Mouse (Mus musculus): Measurements from ENCODE around the gene Tdrd3.

The Tdrd3 gene

DNA sequence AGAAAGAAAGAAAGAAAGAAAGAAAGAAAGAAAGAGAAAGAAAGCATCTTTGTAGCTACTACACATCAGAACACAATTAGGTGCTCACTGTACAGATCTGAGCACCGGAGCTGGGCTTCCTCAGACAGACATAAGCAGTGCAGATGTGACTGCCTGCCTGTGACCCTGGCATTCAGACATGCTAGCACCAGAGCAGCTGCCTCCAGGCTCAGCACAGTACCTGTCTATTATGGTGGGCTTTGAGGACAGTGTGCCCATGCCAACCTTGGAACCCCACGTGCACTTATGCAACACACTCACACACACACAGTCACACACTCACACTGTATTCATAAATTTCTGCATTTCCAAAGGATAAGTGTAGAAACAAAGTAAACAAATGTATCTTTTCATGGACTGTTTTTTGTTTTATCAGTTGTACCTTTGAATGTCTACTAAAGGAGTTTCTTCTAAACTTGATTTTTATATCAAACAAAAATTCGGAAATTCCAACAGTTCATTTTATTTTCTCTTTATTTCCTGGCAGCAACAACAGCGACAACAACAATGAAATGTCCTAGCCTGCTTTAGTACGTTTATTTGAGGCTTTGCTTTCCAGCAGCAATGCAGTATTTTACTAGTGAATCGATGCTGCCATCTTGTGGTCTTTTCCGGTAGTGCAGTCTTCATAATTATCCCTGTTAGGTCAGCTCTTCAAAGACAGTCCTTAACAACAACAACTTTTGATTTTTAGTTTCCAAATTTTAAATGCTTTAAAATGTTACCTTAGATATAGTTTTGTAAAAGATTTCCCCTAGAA lies 35.4 kb downstream of the Tdrd3 start:
- no peak for DNase-seq (ENCODE audit: low read depth, low spot score)

DNA sequence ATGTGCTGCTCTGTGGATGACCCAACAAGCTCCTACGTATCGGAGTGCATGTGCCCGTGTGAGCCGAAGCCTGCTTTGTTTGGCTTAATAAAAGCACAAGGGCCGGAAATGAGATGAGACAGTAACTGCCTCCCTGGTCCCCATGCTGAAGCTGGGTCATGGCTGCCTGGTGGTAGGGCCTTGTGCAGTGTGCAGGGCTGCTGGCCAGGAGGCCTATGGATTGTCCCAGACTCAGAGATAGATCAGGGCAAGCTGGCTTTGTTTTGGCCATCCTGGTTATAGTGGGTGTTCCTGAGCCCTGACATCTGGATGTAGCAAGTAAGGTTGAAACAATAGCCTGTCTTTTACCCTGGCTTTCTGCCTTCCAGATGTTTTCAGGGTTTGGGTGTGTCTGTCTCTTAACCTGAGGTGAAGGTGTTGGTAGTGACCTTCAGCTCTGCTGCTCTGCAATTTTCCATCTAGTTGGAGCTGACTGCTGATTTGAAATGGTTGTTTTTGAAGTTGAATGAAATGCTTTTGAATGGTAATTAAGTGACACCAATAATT lies 39.3 kb downstream of the Tdrd3 start:
- DNase-seq (ENCODE audit: low read depth, low spot score) = no peak

DNA sequence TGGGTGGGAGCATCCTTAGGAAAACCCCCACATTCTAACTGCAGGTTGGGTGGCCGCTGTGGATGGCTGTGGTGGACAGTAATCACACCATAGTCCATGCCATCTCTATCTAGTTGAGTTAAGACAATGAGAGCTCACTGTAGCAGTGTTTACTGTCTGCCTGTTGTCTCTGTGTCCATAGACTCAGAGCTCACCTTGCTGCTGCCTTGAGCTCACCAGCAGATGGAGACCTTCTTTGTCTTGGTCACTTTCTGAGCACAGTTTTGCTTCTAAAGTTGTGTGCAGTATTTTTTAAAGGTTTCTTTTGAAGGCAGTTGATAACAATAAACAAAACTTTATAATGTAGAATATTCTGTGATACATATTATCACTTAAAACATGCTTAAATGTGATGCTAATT lies 43.3 kb downstream of the Tdrd3 start:
- DNase-seq (ENCODE audit: low read depth, low spot score) = no peak

DNA sequence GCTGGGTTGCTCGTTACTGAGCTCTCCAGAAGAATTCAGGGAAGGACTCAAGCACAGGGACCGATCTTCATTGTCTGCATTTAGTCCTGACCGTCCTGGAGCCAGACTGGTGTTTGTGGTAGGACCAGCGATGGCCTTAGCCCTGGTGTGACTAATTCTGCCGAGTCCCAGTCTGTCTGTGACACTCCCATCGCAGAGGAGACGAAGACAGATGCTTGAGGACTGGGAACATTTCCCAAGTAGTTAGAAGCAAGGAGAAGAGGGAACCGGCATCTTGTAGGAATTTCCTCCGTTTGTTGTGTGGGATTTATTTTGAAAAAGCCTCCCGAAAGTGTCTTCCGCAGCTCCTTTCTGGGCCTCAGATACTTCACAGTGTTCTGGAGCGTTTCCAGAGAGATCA lies 45.1 kb downstream of the Tdrd3 start:
- no peak for DNase-seq (ENCODE audit: low read depth, low spot score)

DNA sequence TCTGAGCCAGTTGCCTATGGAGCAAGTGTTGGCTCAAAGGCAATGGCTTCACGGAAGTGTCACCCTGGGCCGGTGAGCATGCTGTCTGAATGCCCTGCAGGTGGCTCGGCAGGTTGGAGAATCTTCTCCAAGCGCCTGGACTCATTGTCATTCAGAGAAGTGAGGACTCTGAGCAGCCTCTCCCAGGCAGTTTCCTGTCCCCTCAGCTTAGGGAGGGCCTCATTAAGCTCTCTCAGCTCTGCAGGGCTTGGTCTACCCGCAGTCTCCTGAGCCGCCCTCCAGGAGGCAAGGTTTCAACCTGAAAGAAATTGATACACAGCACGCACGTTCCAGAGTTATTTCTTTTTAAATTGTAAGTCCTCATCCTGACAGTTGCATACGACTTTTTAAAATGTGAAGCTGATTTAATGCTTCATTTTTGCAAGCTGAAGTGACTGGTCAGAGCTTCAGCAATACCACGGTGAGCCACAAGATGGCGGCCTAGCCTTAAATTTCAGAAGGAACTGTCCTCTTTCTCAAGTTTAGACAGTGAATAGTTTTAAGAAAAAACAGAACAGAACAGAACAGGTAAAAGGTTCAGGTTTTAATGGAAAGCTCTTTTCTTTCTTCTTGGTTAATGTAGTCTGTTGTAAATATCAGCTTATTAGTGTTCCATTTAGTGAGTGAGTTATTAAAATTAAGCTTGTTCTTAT lies 47.7 kb downstream of the Tdrd3 start:
- no peak for DNase-seq (ENCODE audit: low read depth, low spot score)

DNA sequence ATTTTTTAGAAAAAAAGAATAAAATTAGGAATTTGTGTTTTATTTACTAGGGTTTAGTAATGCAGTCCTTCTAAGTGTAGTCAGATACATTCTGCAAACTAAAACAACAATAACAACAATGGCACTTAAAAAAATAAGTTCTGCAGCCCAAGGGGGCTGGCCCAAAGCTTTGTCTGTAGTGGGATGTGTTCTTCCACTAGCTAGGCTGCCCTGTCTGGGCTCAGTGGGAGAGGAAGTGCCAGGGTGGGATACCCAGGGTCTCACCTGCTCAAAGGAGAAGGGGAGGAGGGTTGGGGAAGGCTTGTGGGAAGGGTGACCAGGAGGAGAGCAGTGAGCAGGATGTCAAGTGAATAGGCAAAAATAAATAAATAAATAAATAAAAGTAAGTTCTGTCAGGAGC lies 48.2 kb downstream of the Tdrd3 start:
- DNase-seq (ENCODE audit: low read depth, low spot score) = no peak

DNA sequence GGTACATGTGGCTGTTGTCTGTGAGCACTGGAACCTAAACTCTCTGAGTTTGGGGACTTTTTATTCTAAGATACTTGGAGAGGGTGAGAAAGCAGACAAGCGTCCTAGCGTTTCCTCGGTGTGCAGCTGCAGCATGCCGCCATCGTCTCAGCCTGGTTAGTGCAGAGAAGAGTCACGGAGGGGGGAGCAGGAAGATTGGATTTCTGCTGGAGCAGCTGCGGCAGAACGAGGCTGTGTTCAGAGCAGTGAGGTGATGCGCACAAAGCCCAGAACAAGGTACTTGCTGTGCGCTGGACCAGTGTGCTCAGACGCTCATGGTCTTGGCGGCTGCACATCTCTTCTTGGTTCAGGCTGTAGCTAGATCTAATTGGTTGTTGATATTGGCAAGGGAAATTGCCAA lies 51.1 kb downstream of the Tdrd3 start:
- DNase-seq (ENCODE audit: low read depth, low spot score) = no peak

DNA sequence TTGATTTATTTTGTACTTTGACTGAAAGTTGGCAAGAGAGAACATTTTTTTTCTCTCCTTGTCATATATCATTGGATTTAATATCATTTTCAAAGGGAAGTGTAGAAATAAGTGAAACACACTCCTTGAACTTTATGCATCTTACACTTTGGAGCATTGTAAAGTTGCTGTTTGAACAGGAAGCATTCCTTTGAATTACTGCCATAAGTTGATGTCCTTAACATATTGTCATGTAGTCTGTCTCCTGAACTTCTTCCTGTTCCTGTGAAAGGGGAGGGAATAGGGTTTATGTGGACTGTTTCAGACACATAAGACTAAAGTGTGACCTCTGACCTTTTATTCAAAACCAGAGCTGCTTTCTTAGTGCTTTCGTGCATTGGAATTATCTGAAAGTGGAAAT lies 55.1 kb downstream of the Tdrd3 start:
- DNase-seq (ENCODE audit: low read depth, low spot score) = no peak

DNA sequence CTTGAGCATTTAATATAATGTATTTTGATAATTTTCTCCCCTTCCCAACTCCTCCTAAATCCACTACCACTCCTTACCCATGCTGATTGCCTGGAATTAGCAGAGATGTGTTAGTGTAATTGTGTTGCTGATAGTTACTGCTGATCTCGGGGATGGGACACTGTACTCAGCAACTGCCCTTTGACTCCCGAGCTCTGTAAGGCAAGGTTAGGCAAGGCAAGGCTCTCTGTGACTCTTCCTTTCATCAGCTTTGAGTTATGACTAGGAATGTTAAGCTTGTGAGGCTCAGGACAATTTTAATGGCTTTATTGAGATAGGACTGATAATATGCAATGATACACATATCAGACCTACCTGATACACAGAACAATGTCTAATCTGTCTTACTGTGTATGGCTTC lies 56.3 kb downstream of the Tdrd3 start:
- DNase-seq (ENCODE audit: low read depth, low spot score) = no peak

DNA sequence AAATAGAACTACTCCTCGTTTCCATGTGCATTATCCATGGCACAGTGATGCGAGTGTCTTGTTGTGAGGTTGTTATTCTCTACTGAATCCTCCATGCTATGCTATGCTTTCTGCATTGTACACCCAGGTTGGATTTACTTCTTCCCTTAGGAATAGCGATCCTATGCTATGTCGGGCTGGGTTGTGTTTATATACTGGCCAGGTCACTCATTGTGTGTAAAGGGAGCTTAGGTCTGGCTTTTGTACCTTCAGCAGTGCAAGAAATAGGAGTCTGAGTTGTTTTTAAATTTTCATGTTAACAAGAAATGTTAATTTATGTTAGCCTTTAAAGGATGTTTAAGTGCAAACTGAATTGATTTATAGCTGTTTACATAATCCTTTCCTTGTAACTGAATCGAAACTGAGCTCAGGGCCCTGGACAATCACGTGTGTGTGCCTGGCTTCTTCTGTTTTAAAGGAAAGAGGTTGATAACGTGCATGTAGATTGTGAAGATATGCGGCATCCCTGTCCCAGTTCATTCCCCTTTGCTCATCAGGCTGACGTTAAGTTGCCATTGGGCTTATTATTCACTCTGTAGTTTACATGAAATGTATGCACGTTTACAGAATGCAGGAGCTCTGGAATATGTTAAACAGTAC lies 59.4 kb downstream of the Tdrd3 start:
- no peak for DNase-seq (ENCODE audit: low read depth, low spot score)

DNA sequence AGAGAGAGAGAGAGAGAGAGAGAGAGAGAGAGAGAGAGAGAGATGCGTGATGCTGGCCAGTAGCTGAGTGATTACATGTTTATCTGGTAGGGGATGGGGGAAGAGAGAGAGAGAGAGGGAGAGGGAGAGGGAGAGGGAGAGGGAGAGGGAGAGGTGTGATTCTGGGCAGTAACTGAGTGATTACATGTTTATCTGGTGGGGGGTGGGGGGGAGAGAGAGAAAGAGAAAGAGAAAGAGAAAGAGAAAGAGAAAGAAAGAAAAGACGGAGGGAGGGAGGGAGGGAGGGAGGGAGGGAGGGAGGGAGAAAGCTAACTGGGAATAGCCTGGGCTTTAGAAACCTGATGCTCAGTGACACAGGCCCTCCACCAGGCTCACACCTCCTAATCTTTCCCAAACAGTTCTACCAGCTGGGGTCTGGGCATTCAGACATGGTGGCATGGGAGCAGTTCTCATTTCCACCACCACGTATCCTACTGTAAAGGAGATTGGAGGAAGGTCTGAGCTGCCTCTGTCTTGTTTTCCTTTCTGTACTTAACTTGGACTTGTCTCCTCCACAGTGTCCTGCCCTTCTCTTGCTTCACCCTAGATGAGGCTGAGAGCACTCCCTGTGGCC lies 62.0 kb downstream of the Tdrd3 start:
- DNase-seq (ENCODE audit: low read depth, low spot score) = no peak

DNA sequence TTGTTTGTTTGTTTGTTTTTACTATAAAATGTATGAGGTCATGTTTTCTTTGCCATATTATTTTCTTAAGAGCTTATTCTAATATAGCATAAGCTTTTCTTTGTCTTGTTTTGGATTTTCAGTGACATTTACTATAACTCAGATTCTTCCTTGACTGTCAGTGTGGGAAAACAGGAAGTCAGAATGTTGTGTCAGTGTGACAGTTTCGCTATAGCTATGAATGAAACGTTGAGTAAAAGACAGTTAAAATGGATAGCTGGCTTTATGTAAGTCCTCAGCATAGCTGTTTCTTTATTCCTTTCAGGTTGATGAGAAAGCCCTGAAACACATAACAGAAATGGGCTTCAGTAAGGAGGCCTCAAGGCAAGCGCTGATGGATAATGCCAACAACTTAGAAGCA lies 69.4 kb downstream of the Tdrd3 start:
- DNase-seq (ENCODE audit: low read depth, low spot score) = no peak

DNA sequence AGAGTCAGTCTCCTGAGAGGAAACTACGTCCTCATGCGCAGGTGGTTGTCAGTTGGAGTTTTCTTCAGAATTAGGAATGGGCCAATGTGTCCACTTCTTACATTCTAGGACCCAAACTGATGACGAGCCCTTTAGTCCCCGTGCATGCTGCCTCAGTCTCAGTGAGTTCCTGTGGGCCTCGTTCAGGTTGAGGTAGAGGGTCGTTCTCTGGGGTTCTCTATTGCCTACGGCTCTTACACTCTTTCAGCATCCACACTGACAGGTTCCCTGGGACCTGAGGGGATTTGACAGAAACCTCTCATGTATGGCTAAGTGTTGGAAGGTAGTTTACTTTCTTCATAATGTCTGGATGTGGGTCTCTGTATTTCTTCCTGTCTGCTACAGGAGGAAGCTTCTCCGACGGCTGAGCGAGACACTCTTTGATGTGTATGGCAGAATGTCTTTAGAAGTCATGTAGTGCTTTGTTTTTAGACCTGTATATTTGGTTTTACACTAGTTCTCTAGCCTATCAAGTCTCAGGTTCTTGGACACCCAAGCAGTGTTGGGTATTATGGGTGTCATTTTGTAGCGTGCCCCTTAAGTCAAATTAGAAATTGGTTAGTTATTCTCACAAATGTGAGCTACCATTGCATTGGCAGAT lies 81.6 kb downstream of the Tdrd3 start:
- DNase-seq (ENCODE audit: low read depth, low spot score) = no peak

DNA sequence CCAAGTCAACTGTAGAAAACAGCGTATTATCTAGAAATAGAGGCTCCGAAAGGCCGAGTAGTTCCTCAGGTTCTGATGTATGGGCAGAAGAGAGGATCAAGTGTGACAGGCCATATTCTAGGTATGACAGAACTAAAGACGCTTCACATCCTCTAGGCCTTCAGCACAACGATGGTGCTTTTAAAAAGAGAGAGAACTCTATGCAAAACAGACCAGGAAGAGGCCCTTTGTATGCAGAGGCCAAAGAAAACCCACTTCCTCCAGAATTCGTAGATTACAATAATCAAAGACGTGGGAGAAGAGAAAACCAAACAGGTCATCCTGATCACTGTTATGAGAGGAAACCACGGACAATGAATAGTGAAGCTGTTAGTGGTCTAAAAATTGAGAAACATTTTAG lies 89.5 kb downstream of the Tdrd3 start:
- DNase-seq (ENCODE audit: low read depth, low spot score) = no peak

DNA sequence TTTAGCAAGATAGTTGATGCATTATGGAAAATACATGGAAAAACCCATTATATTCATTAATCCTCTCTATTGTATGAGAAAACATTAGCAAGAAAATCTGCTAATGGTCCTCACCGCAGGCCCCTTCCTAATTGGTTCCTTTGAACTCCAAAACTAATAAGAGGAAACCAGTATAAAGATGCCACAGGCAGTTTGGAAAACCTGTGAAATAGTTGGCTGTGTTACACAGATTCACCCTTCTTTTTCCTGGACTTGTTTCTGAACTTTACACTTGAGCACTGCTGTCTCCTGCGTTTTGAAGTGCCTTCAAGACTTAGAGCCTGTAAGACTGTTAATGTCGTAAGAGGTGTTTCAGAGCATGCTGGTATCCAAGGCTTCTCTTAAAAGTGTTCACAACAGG lies 98.8 kb downstream of the Tdrd3 start:
- DNase-seq (ENCODE audit: low read depth, low spot score) = no peak

DNA sequence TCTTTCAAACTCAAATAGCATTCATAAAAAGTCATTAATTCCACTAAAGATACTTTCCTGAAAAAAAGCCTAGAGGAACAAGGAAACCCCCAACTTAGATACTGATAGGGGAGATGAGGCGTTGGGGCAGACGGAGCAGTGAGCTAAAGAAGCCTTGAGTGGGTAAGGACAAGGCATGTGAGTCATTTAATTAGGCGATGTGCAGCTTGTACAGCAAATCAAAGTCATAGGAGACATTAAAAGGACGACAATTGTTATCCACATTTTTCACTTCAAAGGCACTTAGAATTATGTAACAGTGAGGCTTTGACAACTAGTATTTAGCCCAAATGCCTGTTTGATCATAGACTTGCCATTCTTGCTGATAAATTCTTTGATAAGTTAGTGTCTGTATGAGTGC lies 100.9 kb downstream of the Tdrd3 start:
- no peak for DNase-seq (ENCODE audit: low read depth, low spot score)

DNA sequence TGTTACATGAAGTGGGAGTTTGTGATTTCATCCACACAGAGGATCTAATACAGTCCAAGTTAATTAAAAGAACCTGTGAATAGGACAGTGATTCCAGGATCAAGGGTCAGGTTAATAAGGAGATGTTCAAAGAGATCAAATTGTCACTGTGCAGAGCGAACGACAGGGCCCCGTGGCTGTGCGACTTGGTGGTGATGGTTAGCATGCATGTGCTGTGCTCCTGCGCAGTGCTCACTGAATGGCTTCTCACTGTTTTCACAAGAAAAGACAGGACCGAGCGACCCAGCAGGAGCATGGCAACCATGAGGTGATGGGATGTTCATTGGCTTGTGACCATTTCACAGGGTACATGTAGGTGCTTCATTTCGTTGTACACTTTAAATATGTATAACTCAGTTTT lies 115.4 kb downstream of the Tdrd3 start:
- DNase-seq (ENCODE audit: low read depth, low spot score) = no peak

DNA sequence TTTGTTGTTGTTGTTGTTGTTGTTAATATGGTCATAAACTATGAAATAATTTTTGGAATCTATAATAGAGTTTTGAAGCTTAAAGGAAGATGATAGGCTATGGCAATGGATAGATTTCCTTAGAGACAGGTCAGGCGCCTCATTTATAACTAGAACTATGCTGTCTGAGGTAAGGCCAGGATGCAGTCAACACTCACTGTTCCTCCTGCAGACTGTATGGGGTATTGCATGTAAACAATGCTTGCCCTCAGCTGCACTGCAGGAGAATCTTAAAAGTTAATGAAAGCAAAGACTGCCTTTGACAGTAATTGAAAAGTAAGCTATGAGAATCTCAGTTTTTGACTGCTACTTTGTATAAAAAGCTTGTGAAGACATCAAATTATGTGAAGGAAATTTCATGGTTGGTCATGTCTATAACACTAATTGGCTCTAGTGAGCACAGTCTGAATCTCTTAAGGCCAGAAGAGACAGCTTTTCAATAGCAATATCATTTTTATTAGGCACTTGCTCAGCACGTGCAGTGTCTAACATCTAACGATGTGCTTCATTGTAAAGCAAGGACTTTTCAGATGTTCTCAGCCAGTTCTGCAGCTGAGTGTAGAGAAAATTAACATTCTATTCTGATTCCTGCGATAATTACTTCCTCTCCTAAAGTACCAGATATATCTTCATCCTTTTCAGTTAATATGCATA lies 120.8 kb downstream of the Tdrd3 start:
- DNase-seq (ENCODE audit: low read depth, low spot score) = no peak

DNA sequence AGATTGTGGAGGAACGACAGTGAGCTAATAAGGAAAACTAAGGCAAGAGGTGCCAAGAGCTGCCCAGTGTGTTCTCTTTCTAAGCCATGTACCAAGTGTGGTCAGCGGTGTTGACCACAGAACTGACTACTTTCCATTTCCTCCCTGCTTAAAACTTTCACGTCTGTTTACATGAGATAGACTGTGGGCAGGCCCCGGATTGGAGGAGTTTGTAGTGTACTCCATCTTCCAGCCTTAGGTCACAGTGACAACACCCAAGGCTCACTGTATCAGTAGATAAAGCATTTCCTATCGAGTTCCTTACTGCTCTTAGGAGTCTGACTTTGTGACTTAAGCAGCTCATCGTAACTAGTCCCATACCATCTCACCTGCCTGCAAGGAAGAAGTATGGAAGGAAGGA lies 133.5 kb downstream of the Tdrd3 start:
- no peak for DNase-seq (ENCODE audit: low read depth, low spot score)

DNA sequence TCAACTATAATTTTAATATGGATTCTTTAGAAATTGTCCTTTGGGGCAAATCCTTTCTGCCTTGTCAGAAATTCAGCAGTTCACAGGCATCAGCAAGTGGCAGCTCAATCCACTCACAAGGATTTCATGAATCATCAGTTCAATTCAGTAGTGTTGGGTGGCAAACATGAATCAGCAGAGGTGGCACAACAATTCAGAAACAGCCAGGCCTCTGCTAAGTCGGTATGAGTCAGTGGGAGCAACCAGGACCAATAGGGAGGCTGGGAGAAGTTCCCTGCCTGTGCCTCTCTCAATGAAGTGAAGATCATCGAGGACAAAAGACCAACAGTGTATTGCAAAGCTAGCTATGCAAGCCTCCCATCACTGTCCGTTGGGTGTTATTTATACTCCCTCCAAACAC lies 135.8 kb downstream of the Tdrd3 start:
- DNase-seq (ENCODE audit: low read depth, low spot score) = no peak

DNA sequence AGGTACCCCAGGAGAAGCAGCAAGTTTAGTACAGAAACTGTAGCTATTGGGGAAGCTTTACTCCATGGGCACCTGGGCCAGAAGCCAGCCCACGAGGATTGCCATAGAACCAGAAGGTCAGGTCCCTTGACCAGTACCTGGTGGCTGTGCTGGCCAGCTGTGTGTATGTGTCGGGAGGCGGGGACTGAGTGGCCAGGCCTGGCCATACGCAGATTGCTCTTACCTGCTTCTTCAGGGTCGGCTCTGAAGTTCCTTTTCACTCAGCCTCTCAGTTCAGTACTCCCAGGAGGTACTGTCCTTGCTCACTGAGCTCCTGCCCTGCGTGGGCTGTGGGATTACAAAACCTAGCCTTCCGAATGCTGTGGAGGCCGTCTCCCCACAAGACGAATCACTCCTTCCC lies 147.4 kb downstream of the Tdrd3 start:
- no peak for DNase-seq (ENCODE audit: low read depth, low spot score)
